Comparison of ENCODE assay signal across 29 mouse cellular contexts in genomic region chr4:9103958-9104357, GRCm38 (mm10).
DNase-seq lines count a peak whose midpoint lies in the region; ATAC-seq and TF ChIP-seq lines count a peak whose summit lies in the region.
"Had no signal": no experiment of that assay in that cellular context is flagged by ENCODE, and none has a peak within 500 bp of the region (broad histone marks: within the 10 kb centered on the region; RNA-seq: fewer than 3 reads in every experiment).

No protein-coding gene starts in this region.

- no peak for TF ChIP-seq CTCF in liver, postnatal 0 days (IDR thresholded peaks at IDR 0.05; ENCODE audit: low read depth)

- ATAC-seq in hindbrain, embryonic 14.5 days (ENCODE audit: low FRiP score): peak; percentile 46; the same call in 1 of the 2 replicates
- no peak for ATAC-seq in liver, postnatal 0 days
- ATAC-seq: activated CD4-positive, CD25-positive, alpha-beta regulatory T cell, adult 4 months; inflammation-experienced regulatory T-cells, adult 6 months had no signal

- H3K27me3 ChIP-seq in hindbrain, embryonic 14.5 days (ENCODE audit: control insufficient read depth, insufficient read depth, low read length): no peaks in the 10 kb centered on the region
- no peaks in the 10 kb centered on the region for H3K27me3 ChIP-seq in hindbrain, embryonic 10.5 days (ENCODE audit: insufficient read depth, poor library complexity, severe bottlenecking)
- H3K27me3 ChIP-seq in liver, postnatal 0 days (ENCODE audit: insufficient read depth, low read length): no peaks in the 10 kb centered on the region
- H3K27me3 ChIP-seq: forebrain, embryonic 12.5 days; kidney, embryonic 15.5 days; liver, embryonic 13.5 days; neural tube, embryonic 13.5 days had no signal

- DNase-seq in hindbrain, embryonic 14.5 days (ENCODE audit: low spot score): no peak
- DNase-seq in hindbrain, embryonic 10.5 days (ENCODE audit: low spot score): no peak
- DNase-seq in 416B (ENCODE audit: low read depth): peak; percentile 69
- peak; percentile 61 for DNase-seq in brain, adult 2 months (ENCODE audit: low read depth, low spot score)
- DNase-seq in gastrocnemius, postnatal 10 days: no peak
- no peak for DNase-seq in liver, postnatal 0 days
- no peak for DNase-seq in B cell, adult 2 months
- DNase-seq: adrenal gland, adult 2 months; adrenal gland, postnatal 36 days; cerebellum, postnatal 14 days; gastrocnemius, postnatal 36 days; heart, adult 18-20 months; heart, postnatal 36 days; kidney, adult 11 months; kidney, postnatal 36 days; left cerebral cortex, postnatal 4 days; liver, embryonic 13.5 days; lung, adult 2 months; lung, postnatal 10 days; thymus, adult 2 months; thymus, postnatal 36 days had no signal

- H3K4me2 ChIP-seq in hindbrain, embryonic 14.5 days (replicated peaks): no peak overlapping the region
- H3K4me2 ChIP-seq in liver, postnatal 0 days (ENCODE audit: low read depth, low read length): no peak overlapping the region
- H3K4me2 ChIP-seq: forebrain, embryonic 12.5 days; heart, embryonic 11.5 days; kidney, embryonic 15.5 days; limb, embryonic 15.5 days; liver, embryonic 13.5 days; midbrain, embryonic 11.5 days; neural tube, embryonic 13.5 days had no signal

- H3K4me1 ChIP-seq in hindbrain, embryonic 14.5 days (replicated peaks; ENCODE audit: control insufficient read depth, insufficient read depth, low read length): no peaks in the 10 kb centered on the region
- no peaks in the 10 kb centered on the region; the same call in 1 of the 2 replicates for H3K4me1 ChIP-seq in hindbrain, embryonic 10.5 days (replicated peaks)
- no peaks in the 10 kb centered on the region for H3K4me1 ChIP-seq in liver, postnatal 0 days (ENCODE audit: insufficient read depth)
- H3K4me1 ChIP-seq: forebrain, embryonic 12.5 days; kidney, embryonic 15.5 days; limb, embryonic 15.5 days; neural tube, embryonic 13.5 days had no signal

- no peak for TF ChIP-seq EP300 in liver, postnatal 0 days (IDR thresholded peaks at IDR 0.05; ENCODE audit: low read depth)

- 0 out of 2 replicates have a peak, but pooled peaks cover 4% of the 10 kb centered on the region for H3K9me3 ChIP-seq in hindbrain, embryonic 14.5 days (ENCODE audit: control insufficient read depth, low read length)
- H3K9me3 ChIP-seq in hindbrain, embryonic 10.5 days: peaks cover 11% of the 10 kb centered on the region
- no peaks in the 10 kb centered on the region for H3K9me3 ChIP-seq in liver, postnatal 0 days (ENCODE audit: low read length)
- H3K9me3 ChIP-seq: limb, embryonic 15.5 days; liver, embryonic 13.5 days had no signal

- H3K27ac ChIP-seq in hindbrain, embryonic 14.5 days: no peak overlapping the region
- H3K27ac ChIP-seq in hindbrain, embryonic 10.5 days: no peak overlapping the region
- no peak overlapping the region for H3K27ac ChIP-seq in liver, postnatal 0 days (ENCODE audit: low read depth)
- H3K27ac ChIP-seq: forebrain, embryonic 12.5 days; kidney, embryonic 15.5 days; limb, embryonic 15.5 days; liver, embryonic 13.5 days; neural tube, embryonic 13.5 days had no signal

- H3K36me3 ChIP-seq in hindbrain, embryonic 14.5 days (replicated peaks; ENCODE audit: control insufficient read depth, insufficient read depth): no peaks in the 10 kb centered on the region
- no peaks in the 10 kb centered on the region for H3K36me3 ChIP-seq in hindbrain, embryonic 10.5 days
- H3K36me3 ChIP-seq in liver, postnatal 0 days (replicated peaks; ENCODE audit: insufficient read depth, low read length): no peaks in the 10 kb centered on the region
- H3K36me3 ChIP-seq: forebrain, embryonic 12.5 days; kidney, embryonic 15.5 days; limb, embryonic 15.5 days; liver, embryonic 13.5 days; neural tube, embryonic 13.5 days had no signal

- no peak overlapping the region for H3K4me3 ChIP-seq in hindbrain, embryonic 14.5 days (replicated peaks; ENCODE audit: low read length)
- H3K4me3 ChIP-seq in hindbrain, embryonic 10.5 days: no peak overlapping the region
- H3K4me3 ChIP-seq in liver, postnatal 0 days (ENCODE audit: low read depth, low read length): no peak overlapping the region
- H3K4me3 ChIP-seq: forebrain, embryonic 12.5 days; kidney, embryonic 15.5 days; limb, embryonic 15.5 days; liver, embryonic 13.5 days; neural tube, embryonic 13.5 days had no signal

- WGBS in hindbrain, embryonic 14.5 days: 53% methylated on average over 8 of the region's 8 CpGs
- 79% methylated on average over 8 of the region's 8 CpGs for WGBS in hindbrain, embryonic 10.5 days
- WGBS in liver, postnatal 0 days (ENCODE audit: insufficient replicate concordance): 78% methylated on average over 8 of the region's 8 CpGs

- no peak overlapping the region for H3K9ac ChIP-seq in hindbrain, embryonic 14.5 days
- H3K9ac ChIP-seq in liver, postnatal 0 days (replicated peaks): no peak overlapping the region
- H3K9ac ChIP-seq: forebrain, embryonic 12.5 days; kidney, embryonic 15.5 days; limb, embryonic 15.5 days; liver, embryonic 13.5 days; neural tube, embryonic 13.5 days had no signal

Comparison
In these comparisons a context has a peak if more than half of its experiments do, and no peak if none do; other contexts are left out.
1. DNase-seq: peak in 416B (single experiment) and brain, adult 2 months (single experiment); none in hindbrain, embryonic 14.5 days (single experiment), hindbrain, embryonic 10.5 days (single experiment), gastrocnemius, postnatal 10 days (single experiment), liver, postnatal 0 days (single experiment) and B cell, adult 2 months (0 of 2).